Mouse (Mus musculus) C2C12 (cell line): ENCODE measurements around the gene Slc17a2.

Experiments used
- CEBPB ChIP-seq: IDR thresholded peaks from one replicate; pipeline ENCODE4 v1.6.1; 2011; ENCODE audit warnings: low read depth, mild to moderate bottlenecking, control low read depth, moderate library complexity
- CTCF ChIP-seq: IDR thresholded peaks from one replicate; pipeline ENCODE4 v1.5.1; 2011; ENCODE audit not compliant: control insufficient read depth, insufficient read depth, insufficient read length
- MAX ChIP-seq: IDR thresholded peaks from one replicate; pipeline ENCODE4 v1.6.1; 2011; ENCODE audit warnings: mild to moderate bottlenecking, control low read depth
- MYOG ChIP-seq: IDR thresholded peaks from one replicate; pipeline ENCODE4 v1.6.1; 2011; ENCODE audit not compliant: control insufficient read depth, insufficient read length; ENCODE audit errors: extremely low read depth
- USF1 ChIP-seq: IDR thresholded peaks from one replicate; pipeline ENCODE4 v1.6.1; 2011; ENCODE audit warnings: low read depth, mild to moderate bottlenecking, control low read depth, moderate library complexity

DNA sequence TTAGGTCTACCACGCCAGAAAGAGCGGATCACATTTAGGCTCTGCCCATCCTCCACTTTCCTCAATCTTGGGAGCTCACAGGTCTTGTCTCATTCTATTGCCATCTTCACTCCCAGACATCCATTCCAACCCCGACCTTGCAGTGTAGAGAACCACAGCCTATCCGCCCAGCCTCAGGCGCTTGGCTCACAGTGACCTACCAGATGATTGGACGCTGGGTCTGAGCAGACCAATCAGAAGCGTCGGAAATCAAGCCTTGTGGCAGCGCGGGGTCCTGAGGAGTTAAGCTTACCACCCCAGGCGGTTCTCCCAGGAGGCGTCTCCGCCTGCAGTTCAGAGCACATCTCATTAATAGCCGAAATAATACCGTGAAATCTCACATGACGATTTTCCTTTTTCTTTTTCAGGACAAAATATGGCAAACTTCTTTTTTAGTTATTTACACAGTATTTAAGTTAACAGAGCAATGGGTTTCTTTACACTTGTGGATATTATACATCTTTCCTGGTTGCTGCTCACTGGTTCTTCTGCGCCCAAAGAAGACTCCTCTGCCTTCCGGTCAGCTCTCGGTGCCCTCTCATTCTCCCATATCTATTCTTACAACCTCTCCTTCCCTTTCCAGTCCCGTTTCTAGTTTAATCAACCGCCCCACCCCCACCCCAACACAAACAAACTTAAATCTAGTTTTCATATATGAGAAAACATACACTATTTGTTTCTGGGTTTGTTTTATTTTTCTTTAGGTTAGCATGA lies 34.1 kb upstream of the Slc17a2 start:
- TF ChIP-seq CTCF: no peak
- no peak for TF ChIP-seq MAX
- TF ChIP-seq USF1: no peak
- TF ChIP-seq MYOG: no peak
- no peak for TF ChIP-seq CEBPB
